Mouse (Mus musculus) spleen, postnatal 14 days (tissue): ENCODE data around the gene Dlg4.
"Not testable (repeated sequence)": the region's sequence is repeated elsewhere in the genome, so short reads cannot be mapped to it uniquely, and the experiment has no call there.

ENCODE experiments used
- DNase-seq, 2 experiments: peaks; one replicate each; pipeline ENCODE4 v3.0.0; 2021 to 2022; ENCODE audit warnings: low spot score in 2 of 2

The Dlg4 gene

GRCm38 (mm10) chr11:70049366-70049765 is 32.6 kb downstream of the Dlg4 start:
- no peak for DNase-seq

DNA sequence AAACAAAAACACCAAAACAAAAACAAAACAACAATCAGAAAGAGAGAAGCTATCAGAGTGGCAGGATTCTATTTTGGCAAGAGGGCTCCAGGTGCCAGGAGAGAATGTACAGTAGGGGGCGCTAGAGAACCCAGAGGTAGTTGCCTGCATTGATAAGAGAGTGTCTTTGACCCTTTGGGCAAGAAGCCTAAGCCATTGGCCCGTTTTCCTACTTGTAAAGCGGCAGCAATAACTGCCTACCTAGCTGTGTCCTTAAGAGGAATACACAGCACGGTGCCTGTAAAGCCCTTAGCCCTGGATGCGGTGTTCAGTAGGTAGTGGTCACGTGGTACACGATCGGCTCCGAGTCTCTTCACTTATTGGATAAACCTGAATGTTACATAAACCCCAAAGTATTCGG is 33.1 kb downstream of the Dlg4 start:
- DNase-seq, result no peak

DNA sequence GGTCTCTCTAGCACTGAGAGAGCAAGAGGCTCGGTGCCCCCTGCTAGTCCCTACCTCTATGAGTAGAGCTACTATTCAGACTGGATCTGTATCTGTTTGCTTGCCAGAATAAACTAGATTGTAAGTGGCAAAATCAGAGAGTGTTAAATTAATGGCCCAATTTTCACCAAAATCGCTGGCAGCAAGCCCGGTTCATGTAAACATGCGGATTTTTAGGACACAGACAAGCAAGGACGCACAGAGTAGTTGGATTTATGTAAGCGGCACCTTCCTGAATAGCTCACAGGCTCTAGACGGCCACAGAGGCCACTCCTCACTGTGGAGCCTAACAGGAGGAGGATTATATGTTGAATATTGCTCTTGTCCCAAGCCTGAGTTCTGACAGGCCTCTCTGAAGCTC is 36.4 kb downstream of the Dlg4 start:
- DNase-seq, result no peak

DNA sequence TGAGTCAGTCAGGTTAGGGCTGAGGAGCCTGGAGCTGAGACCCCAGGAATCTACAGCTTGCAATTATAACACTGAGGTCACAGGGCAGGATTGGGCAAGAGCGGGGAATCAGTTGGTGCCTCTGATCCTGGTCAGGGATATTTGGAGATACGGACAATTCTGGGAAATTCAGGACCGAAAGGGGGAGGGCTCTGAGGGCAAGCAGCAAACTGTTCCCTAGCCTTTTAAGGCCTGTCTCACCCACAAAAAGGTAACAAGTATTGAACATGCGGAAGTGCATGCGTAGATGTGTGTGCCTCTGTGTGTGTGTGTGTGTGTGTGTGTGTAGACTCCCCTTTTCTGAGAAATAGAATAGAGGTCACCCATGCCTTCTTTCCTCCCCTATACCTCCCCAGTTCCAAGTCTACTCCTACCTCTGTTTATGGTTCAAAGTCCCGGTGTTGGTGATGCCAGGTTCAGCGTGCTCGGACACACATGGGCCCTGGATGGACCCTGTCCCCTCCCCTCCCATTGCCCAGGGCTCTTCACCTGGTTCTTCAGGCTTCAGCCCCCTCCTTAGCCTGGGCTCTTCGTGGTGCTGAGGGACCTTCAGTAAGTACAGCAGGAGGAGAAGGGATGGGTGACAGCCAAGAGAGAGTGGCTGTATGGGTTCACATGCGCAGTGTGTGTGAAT is 37.3 kb downstream of the Dlg4 start, which contains the start of gene Asgr1:
Gene Asgr1 (plus strand): TSS at position 188 of the 673 bp plus-strand sequence.
- no peak for DNase-seq

DNA sequence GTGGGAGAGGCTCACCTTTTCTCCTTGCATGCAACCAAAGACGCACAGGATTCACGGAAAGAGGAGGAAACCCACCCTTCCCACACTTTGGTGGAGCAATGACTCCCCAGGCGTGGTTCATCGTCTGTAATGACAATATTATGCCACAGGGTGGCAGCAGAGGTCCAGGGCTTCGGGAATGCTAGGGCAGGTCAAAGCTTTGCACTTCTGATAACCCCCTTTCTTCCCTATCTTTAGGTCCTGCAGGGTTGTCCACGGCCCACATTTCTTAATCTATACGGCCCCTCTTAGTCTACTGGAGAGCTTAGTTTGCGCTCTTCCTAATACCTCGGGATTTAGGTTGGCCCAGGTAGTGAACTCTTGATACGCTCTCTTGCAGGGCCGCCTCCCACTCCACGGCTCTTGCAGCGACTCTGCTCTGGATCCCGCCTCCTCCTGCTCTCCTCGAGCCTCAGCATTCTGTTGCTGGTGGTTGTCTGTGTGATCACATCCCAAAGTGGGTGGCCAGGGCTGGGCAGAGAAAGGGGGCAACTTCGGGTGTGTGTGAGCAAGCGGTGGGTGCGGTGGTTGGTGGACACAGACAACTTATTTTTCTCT is 39.0 kb downstream of the Dlg4 start:
- peak; percentile 54 to 75 for DNase-seq

- DNase-seq, result no peak
These were observed 41.1 kb downstream of the Dlg4 start for GRCm38 (mm10) chr11:70057805-70058204.

- DNase-seq, result no peak
These were observed 43.2 kb downstream of the Dlg4 start for GRCm38 (mm10) chr11:70059930-70060329.

DNA sequence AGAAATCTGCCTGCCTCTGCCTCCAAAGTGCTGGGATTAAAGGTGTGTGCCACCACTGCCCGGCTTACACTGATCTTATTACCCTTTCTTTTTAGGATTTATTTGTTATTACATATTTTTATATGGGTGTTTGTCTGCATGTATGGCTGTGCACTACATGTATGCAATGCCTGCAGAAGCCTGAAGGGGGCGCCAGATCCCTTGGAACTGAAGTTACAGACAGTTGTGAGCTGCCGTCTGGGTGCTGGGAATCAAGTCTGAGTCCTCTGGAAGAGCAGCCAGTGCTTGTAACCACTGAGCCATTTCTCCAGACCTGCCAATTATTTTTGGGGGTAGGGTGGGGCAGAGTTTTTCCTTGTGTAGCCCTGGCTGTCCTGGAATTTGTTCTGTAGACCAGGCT is 46.3 kb downstream of the Dlg4 start:
- no peak for DNase-seq

GRCm38 (mm10) chr11:70066701-70067100 is 50.0 kb downstream of the Dlg4 start:
- no peak for DNase-seq

- DNase-seq, result no peak
These were observed 51.5 kb downstream of the Dlg4 start for GRCm38 (mm10) chr11:70068245-70068644.

GRCm38 (mm10) chr11:70070057-70070456 is 53.3 kb downstream of the Dlg4 start:
- DNase-seq, result no peak

- DNase-seq, result not testable (repeated sequence)
These were observed 53.9 kb downstream of the Dlg4 start for GRCm38 (mm10) chr11:70070603-70071002.

GRCm38 (mm10) chr11:70074379-70075071 is 57.8 kb downstream of the Dlg4 start:
- peak; percentile 33 to 65 for DNase-seq

DNA sequence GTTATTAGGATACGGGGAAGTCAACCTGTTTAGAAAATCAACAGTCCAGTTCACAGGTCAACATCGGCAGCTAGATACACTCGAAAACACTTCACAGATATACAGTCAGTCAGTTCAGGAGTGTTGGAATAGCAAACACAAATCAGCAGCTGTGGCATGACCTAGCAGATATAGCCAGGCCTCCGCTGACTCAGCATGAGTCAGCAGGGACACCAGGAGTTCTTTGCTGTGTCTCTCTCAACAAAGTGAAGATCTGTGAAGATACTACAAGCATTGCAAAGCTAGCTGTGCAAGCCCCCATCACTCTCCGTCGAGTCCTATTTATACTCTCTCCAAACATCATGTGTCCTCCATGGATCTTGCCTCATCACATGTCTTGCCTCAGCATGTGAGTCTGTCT is 58.8 kb downstream of the Dlg4 start:
- DNase-seq, result peak; percentile 26 to 29

DNA sequence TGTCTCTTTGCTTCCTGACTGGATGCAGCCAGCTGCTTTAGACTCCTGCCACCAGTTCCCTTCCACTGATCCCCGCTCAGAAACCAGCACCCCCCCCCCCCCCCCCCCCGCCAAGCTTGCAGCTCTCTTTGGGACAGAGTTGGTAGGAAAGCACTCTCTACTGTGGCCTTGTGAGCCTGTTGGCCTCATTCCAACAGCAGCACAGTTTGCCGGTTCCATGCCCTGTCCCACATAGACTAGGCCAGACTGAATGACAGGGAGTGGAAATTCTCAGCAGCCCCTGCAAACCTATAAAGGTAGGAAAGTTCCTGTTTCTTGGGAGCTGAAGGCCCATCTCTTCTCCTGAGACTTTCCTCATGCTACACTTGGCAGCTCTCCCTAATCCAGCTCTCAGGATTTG is 60.7 kb downstream of the Dlg4 start:
- no peak for DNase-seq

DNA sequence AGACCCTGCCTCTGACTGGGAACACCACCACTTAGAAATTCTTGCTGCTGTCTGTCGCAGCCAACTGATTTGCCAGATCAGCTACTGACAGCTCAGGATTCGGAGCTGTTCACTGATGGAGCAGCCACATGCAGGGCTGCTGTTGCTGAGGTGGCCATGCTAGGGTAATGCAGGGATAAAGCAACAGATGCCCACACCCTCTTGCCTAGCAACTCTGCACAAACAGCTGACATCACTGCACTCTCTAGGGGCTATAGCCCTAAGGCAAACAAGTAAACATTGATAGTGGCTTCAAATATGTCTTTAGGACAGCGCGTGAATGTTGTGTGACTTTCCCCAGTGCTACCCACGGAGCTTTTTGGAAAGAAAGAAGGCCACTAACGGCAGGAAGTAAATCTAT is 62.4 kb downstream of the Dlg4 start:
- no peak for DNase-seq

- no peak for DNase-seq
These were observed 63.2 kb downstream of the Dlg4 start for GRCm38 (mm10) chr11:70079928-70080327.

- DNase-seq, result no peak
These were observed 64.3 kb downstream of the Dlg4 start for GRCm38 (mm10) chr11:70080803-70081590.

DNA sequence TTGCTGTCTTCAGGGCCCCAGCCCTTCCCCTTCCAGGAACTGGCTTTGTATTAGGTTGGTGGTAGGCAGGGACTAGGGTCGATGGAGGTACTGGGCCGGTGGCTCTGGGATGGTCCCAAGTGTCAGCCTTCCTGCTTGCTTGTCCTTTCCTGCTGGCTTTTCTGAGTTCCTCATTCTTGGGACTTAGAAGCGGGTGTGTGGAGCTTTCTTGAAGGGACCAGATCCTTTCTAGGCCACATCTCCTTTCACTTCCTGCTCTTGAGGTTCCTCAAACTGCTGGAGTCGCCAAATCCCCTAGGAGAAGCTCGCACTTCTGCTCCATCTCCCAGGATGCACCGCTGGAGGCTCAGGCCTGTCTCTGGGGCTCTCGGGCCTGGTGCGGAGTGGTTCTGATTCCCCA is 67.8 kb downstream of the Dlg4 start:
- DNase-seq, result no peak

GRCm38 (mm10) chr11:70091986-70092783 is 75.4 kb downstream of the Dlg4 start, which contains the start of gene Asgr2:
Gene Asgr2 (plus strand): TSS chr11:70092644.
- DNase-seq, result no peak
